In the genomic region with DNA sequence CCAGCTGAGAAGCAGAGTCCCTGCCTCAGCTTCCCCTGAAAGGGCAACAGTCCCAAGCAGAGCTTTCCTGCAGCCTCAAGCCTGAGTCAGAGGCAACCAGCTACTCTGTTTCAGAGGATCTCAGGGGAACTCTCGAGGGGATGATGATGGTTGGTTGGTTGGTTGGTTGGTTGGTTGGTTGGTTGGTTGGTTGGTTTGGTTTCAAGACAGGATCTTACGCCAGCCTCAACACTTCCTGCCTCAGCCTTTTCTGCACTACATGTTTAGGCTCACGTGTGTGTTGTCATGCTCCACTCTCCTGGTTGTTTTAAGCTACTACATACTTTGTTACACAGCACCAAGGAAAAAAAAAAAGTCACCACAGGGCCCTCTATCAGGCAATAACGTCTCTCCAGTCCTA, we compare ENCODE assay signal across 31 mouse cellular contexts. TPM values are rescaled to one million over a fixed set of nuclear protein-coding genes. Genes with fewer than 3 reads are reported as not detected.
DNase-seq lines count a peak whose midpoint lies in the region; ATAC-seq lines count a peak whose summit lies in the region.
"Had no signal": no experiment of that assay in that cellular context is flagged by ENCODE, and none has a peak within 500 bp of the region (broad histone marks: within the 10 kb centered on the region; RNA-seq: fewer than 3 reads in every experiment).

No protein-coding gene starts in this region.

- no peaks in the 10 kb centered on the region for H3K27me3 ChIP-seq in splenic B cell, adult 2 months (ENCODE audit: control insufficient read depth, insufficient read depth, low read length, poor library complexity, severe bottlenecking)
- peaks cover 7% of the 10 kb centered on the region; the same call in 1 of the 2 replicates for H3K27me3 ChIP-seq in hindbrain, embryonic 13.5 days
- H3K27me3 ChIP-seq: embryonic facial prominence, embryonic 15.5 days; forebrain, embryonic 12.5 days; limb, embryonic 12.5 days; liver, embryonic 15.5 days; lung, embryonic 15.5 days; megakaryocyte, embryonic 14.5 days; midbrain, embryonic 12.5 days; neural tube, embryonic 13.5 days had no signal

- ATAC-seq in CD4-positive, CD25-positive, alpha-beta regulatory T cell, adult 4 months, result peak; percentile 56
- no peak for ATAC-seq in hindbrain, embryonic 13.5 days (ENCODE audit: low FRiP score)
- ATAC-seq: forebrain, postnatal 0 days had no signal

- no peak overlapping the region for H3K27ac ChIP-seq in hindbrain, embryonic 13.5 days
- H3K27ac ChIP-seq: embryonic facial prominence, embryonic 15.5 days; hindbrain, embryonic 14.5 days; liver, embryonic 15.5 days; midbrain, embryonic 12.5 days; neural tube, embryonic 13.5 days had no signal

- no peaks in the 10 kb centered on the region for H3K36me3 ChIP-seq in splenic B cell, adult 2 months (ENCODE audit: control insufficient read depth, insufficient read depth, low read length, poor library complexity, severe bottlenecking)
- peaks cover 21% of the 10 kb centered on the region for H3K36me3 ChIP-seq in hindbrain, embryonic 13.5 days
- H3K36me3 ChIP-seq: liver, embryonic 15.5 days; lung, embryonic 15.5 days had no signal

- H3K4me1 ChIP-seq in hindbrain, embryonic 13.5 days (replicated peaks), result peaks cover 15% of the 10 kb centered on the region
- H3K4me1 ChIP-seq: liver, embryonic 15.5 days had no signal

- no peaks in the 10 kb centered on the region for H3K9me3 ChIP-seq in hindbrain, embryonic 13.5 days
- H3K9me3 ChIP-seq: embryonic facial prominence, embryonic 10.5 days; embryonic facial prominence, embryonic 15.5 days; forebrain, embryonic 12.5 days; limb, embryonic 12.5 days; liver, embryonic 15.5 days; lung, embryonic 15.5 days; megakaryocyte, embryonic 14.5 days; midbrain, embryonic 12.5 days; neural tube, embryonic 13.5 days had no signal

- no peak overlapping the region for H3K4me3 ChIP-seq in hindbrain, embryonic 13.5 days
- H3K4me3 ChIP-seq: embryonic facial prominence, embryonic 10.5 days; embryonic facial prominence, embryonic 15.5 days; forebrain, embryonic 12.5 days; limb, embryonic 12.5 days; liver, embryonic 15.5 days; lung, embryonic 15.5 days; megakaryocyte, embryonic 14.5 days; midbrain, embryonic 12.5 days; myocyte; neural tube, embryonic 13.5 days had no signal

- peak; percentile 37 to 43 for DNase-seq in B cell, adult 2 months
- peak; percentile 52 for DNase-seq in induced T-regulatory cell, adult 2 months (ENCODE audit: low read depth)
- DNase-seq in splenic B cell, adult 2 months (ENCODE audit: low read depth, low spot score), result peak; percentile 65
- DNase-seq in retina, postnatal 1 day, result no peak
- DNase-seq in heart, adult 11 months, result no peak
- DNase-seq: adrenal gland, postnatal 10 days; cerebellum, adult 8-10 months; cerebellum, postnatal 25 days; forebrain, postnatal 0 days; heart, adult 18-20 months; heart, postnatal 4 days; kidney, adult 18-20 months; kidney, postnatal 4 days; right cerebral cortex, postnatal 14 days; thymus, adult 2 months had no signal

- no peak overlapping the region for H3K9ac ChIP-seq in hindbrain, embryonic 13.5 days
- H3K9ac ChIP-seq: embryonic facial prominence, embryonic 15.5 days; forebrain, embryonic 12.5 days; forebrain, postnatal 0 days; hindbrain, embryonic 14.5 days; limb, embryonic 12.5 days; liver, embryonic 15.5 days; lung, embryonic 15.5 days; midbrain, embryonic 12.5 days; neural tube, embryonic 13.5 days had no signal

- H3K4me2 ChIP-seq in hindbrain, embryonic 13.5 days, result no peak overlapping the region
- H3K4me2 ChIP-seq: embryonic facial prominence, embryonic 15.5 days; forebrain, embryonic 12.5 days; heart, embryonic 11.5 days; hindbrain, embryonic 14.5 days; limb, embryonic 12.5 days; liver, embryonic 15.5 days; lung, embryonic 15.5 days; midbrain, embryonic 12.5 days; neural tube, embryonic 13.5 days had no signal

- 86% methylated on average over 4 of the region's 4 CpGs for WGBS in hindbrain, embryonic 13.5 days

RNA-seq across cellular contexts. Expression of a gene that starts 4.5 kb away (rescaled TPM):
- 1 to 10 TPM; 1.3 to 1.8 TPM for polyA plus RNA-seq in CD4-positive, CD25-positive, alpha-beta regulatory T cell, adult 4 months (2017; shearing (Covaris generic))
- polyA plus RNA-seq in hindbrain, embryonic 13.5 days (2015; fragmentation: Nextera tagmentation; extraction: Ambion mirVana), result 0.43 and 0.71 TPM in 2 replicates

RNA-seq across cellular contexts. Expression of a gene that starts 51.0 kb away (rescaled TPM):
- not detected for polyA plus RNA-seq in CD4-positive, CD25-positive, alpha-beta regulatory T cell, adult 4 months (2017; shearing (Covaris generic))
- 29.2 and 40.2 TPM in 2 replicates for polyA plus RNA-seq in hindbrain, embryonic 13.5 days (2015; fragmentation: Nextera tagmentation; extraction: Ambion mirVana)
- polyA plus RNA-seq: C2C12, myocyte had no signal

RNA-seq across cellular contexts. Expression of a gene that starts 52.8 kb away (rescaled TPM):
- polyA plus RNA-seq in CD4-positive, CD25-positive, alpha-beta regulatory T cell, adult 4 months (2017; shearing (Covaris generic)), result 1 to 10 TPM in 1 of 2 experiments, under 1 TPM in 1; 0.17 to 1.6 TPM
- 1.4 TPM in 2 replicates for polyA plus RNA-seq in hindbrain, embryonic 13.5 days (2015; fragmentation: Nextera tagmentation; extraction: Ambion mirVana)
- polyA plus RNA-seq: C2C12; heart, embryonic 16.5 days; myocyte had no signal

Comparison
In these comparisons a context has a peak if more than half of its experiments do, and no peak if none do; other contexts are left out.
1. DNase-seq: peak in B cell, adult 2 months (2 of 2), induced T-regulatory cell, adult 2 months (single experiment) and splenic B cell, adult 2 months (single experiment); none in retina, postnatal 1 day (single experiment) and heart, adult 11 months (single experiment).
2. RNA of a gene that starts 51.0 kb away (polyA plus RNA-seq): 29.2 to 40.2 TPM in hindbrain, embryonic 13.5 days; not detected in CD4-positive, CD25-positive, alpha-beta regulatory T cell, adult 4 months; every median in the first group is over 10 times any median in the second.